Mouse (Mus musculus): ENCODE results near the gene Pradc1.

Gene Pradc1

DNA sequence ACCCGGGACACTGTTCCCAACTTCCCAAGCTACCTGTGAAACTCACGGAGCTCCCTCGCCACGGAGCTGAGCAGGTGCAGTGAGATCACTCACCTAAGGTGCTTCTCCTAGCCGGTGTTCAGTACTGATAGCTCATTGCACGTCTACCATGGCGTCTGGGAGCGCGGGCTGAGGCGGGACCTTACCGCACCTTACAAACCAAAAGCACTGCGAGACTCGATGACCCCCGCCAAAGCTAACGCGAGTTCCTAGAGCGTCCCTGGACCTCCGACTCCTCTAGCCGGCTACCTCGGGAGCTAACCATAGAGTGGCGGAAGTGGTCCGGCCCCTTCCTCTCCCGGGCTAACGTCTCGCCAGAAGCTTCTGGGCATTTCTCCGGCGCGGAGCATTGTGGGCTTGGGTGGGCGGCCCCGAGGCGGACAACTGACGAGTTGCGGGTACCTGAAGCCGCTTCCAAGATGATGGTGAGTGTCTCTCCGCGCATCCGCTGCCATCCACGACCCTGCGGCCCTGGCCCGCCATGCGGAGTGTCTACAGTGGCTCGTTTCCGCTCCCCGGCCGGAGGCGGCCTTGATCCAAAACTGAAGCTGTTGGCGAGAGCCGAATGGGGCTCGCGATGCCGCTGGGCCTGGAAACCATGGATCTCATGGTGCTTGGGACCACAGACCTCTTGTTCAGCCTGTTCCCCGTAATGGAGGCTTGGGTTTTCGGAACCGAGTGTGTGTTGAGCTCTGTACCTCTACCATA lies at the start of gene Pradc1:
Pradc1 (minus strand) TSS at position 307 of the 747 bp plus-strand sequence.
- DNase-seq (ENCODE audit: low read depth, low spot score) = peak; percentile 94

DNA sequence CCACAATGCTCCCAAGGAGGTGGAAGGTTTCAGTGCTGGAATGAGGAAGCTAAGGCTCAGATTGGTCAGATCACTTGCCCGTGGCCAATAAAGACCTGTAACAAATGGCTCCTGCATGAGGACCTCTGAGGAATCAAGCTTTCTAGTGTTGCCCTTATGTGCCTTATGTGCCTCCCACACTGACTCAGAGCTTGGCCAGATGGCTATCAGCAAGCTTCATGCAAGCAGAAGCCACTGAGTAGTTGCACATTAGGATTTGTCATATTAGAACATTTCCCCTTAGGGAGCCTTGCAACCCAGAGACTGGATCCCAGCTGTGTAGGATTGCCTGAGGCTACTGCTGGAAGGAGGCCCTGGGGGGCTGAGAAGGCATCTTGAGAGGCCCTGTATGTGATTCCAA lies 48.6 kb upstream of the Pradc1 start:
- no peak for DNase-seq (ENCODE audit: low read depth, low spot score)

DNA sequence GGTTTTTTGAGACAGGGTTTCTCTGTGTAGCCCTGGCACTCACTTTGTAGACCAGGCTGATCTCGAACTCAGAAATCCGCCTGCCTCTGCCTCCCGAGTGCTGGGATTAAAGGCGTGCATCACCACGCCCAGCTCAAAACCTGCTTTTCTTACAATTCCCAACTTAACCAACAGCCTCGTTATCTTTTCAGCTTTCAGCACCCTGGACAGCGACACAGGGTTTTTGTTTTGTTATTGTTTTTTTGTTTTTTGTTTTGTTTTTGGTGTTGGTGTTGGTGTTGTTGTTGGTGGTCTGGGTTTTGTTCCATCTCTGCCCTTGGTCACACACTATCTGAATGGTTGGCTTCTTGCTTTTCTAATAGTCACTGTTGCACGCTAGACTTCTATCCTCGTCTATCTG lies 46.4 kb upstream of the Pradc1 start:
- no peak for DNase-seq (ENCODE audit: low read depth, low spot score)

DNA sequence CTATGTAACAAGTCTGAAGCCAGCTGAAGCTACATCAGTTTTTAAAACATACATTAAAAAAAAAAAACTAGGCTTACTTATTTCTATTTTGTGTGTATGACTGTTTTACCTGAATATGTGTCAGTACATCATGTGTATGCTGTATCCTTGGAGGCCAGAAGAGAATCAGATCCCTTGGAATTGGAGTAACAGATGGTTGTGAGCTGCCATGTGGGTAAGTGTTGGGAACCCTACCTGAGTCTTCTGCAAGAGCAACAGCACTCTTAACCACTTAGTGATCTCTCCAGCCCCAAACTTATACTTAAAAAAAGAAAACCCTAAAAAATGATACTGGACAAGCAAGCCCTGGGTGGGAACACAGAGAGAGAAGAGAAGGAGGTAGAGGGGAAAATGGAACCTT lies 45.2 kb upstream of the Pradc1 start:
- no peak for DNase-seq (ENCODE audit: low read depth, low spot score)

DNA sequence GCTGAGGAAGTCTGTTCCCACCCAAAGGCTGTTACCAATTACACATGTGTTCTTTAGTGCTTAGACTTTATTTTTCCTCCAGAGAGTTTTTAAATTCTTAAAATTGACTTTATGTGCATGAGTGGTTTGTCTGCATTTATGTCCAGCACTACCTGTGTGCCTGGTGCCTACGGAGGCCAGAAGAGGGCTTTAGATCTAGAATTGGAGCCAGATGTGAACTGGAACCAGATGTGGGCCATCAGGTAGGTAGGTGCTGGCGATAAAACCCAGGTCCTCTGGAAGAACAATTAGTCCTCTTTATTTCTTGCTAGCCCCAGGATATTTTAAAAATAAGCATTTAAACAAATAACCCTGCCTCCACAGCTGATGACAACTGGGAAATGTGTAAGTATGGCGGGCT lies 39.8 kb upstream of the Pradc1 start:
- no peak for DNase-seq (ENCODE audit: low read depth, low spot score)

DNA sequence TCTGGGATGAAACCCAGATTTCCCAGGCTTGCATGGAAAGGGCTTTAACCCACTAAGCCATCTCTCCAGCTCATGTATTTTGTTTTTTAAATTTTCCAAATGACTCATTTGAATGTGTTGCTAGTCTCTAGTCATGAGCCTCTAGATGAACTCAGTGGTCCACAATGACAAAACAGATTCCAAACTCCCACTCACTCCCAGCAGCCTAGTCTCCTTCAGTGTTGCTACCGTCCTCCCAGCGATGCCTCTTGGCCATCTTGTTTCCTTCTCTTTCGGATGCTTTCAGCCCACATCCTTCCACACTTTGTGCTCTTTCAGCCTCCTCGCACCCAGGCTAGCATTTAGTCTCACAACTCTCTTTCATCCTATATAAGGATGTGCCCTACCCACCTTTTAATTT lies 38.5 kb upstream of the Pradc1 start:
- no peak for DNase-seq (ENCODE audit: low read depth, low spot score)

DNA sequence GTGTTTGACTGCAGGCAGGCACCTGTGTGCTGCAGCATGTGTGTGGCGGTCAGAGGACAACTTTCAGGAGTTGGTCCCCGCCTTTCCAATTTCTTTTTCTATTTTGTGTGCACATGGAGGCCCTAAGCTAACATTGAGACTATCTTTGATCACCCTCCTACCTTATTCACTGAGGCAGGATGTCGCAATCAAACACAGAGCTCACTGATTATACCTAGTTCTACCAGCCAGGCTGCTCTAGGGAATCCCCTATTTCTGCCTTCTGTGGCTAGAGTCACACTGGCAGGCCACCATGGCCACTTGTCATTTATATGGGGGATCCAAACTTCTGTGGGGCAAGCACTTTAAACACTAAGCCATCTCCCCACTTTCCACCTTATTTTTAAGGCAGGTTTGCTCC lies 37.9 kb upstream of the Pradc1 start:
- no peak for DNase-seq (ENCODE audit: low read depth, low spot score)

DNA sequence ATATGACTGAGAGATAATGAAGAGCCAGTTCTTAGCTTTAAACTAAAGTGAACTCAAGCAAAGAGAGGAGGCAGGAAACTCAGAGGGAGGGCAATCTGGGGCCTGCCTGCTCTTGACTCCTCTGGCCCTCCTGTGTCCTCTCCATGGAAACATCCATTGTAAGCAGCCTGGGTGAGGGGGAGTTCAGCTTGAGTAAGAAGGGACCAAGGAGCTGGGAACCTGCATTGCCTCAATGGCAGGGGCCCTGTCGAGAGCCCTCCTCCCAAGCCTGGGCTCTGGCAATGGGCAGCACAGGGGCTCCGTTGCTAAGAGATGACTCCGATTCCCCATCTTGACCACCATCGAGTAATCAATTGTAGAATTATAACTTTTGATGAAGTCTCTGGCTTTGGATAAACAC lies 36.7 kb upstream of the Pradc1 start:
- DNase-seq (ENCODE audit: low read depth, low spot score) = no peak

DNA sequence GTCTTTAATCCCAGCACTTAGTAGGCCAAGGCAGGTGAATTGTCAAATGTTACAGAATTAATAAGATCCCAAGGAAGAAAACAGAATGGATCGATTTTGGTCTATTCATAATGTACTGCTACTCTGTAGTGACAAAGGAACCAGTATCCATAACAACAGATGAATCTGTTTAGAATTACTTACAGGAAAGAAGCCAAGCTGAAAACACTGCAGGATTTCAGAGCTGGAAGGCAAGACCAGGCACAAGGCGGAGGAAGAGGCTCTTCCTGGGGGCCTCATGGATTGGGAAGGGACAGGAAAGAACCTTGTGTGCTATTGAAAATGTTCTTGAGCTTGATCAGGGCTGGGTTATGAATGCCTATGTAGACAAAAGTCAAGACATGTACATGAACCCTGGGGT lies 34.0 kb upstream of the Pradc1 start:
- no peak for DNase-seq (ENCODE audit: low read depth, low spot score)

DNA sequence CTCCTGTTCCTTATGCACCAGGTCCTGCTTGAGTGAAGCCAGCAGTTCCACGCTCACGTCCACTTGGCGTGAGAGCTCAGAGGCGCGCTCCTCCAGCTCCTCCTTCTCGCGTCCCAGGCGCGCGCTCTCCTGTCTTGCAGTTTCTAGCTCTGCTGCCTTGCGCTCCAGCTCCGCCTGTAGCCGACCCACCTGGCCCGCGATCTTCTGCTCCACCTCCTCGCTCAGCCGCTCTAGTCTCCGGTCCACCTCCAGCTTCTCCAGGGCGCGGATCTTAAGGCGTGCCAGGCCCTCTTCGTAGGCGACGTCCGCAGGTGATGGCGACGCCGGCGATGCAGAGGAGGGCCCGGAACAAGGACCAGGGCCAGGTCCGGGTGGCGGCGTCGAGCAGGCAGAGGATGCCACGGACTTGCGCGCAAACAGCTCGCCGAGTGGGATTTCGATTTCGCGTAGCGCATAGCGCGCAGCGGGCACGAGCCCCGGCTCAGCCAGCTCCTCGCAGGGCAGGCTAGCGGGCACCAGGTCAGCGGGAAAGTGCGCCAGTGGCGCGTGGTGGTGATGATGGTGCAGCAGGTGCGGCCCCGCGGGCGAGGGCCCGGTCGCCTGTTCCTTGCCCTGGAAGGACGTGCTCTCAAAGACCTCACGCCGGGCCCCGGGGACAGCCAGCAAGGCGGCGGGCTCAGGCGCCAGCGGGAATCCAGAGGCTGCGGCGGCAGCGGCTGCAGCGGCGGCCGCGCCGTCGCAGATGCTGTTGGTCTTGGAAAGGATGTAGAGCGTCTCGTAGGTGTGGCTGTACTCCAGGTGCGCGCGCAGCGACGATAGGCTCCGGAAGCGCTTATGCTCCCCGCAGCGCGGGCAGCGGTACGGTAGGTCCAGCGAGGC lies 32.3 kb upstream of the Pradc1 start:
- no peak for DNase-seq (ENCODE audit: low read depth, low spot score)

DNA sequence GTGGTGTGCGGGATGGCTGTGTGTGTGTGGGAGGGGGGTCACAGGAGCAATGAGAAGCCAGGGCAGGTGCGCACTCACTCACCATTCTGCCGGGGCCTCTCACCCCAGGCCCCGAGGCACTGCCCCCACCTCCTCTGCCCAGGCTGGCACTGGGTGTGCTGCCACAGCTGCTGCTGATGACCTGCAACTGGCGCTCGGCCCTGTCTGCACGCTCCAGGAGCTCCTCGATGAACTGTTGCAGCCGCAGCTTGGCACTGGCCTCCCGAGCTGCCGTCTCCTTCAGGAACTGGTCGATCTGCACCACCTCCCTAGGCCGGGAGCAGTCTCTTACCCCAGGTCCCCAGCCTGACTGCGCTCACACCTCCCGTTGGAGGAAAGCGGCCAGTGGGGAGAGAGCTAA lies 28.9 kb upstream of the Pradc1 start:
- no peak for DNase-seq (ENCODE audit: low read depth, low spot score)

DNA sequence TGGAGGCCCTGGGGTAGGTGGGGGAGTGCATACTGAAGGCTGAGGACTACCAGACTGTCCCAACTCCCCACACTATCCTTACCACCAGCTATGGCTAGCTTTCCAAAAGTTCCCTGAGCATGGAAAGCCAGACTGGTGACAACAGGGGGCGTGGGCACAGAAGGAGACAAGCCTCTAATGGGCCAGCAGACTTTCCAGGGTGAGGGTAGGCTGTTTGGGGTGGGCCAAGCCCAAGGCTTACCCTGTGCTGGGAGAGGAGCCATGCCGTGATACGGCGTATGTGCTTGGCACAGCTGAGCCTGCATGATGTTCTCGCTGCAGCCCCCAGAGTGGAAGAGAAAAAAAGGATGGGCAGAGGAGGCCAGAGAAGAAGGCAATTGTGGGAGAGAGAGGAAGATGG lies 28.2 kb upstream of the Pradc1 start:
- no peak for DNase-seq (ENCODE audit: low read depth, low spot score)

DNA sequence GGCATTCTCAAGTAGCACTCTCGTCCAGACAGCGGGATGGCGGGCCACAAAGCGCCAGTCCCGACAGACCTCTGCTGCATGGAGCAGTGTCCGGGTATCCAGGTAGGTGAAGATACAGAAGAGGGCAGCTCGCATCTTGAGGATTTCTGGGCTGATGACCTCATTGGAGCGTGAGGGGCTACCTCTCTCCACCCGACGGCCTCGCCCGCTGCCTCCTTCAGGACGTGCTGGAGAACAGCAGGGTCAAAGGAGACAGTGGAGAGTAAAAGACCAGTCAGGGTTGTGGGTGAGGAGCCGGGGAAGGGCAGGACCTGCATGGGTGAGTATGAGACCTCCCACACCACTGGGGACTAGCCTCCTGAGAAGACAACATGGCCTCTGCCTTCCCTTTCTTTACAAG lies 26.6 kb upstream of the Pradc1 start:
- no peak for DNase-seq (ENCODE audit: low read depth, low spot score)

DNA sequence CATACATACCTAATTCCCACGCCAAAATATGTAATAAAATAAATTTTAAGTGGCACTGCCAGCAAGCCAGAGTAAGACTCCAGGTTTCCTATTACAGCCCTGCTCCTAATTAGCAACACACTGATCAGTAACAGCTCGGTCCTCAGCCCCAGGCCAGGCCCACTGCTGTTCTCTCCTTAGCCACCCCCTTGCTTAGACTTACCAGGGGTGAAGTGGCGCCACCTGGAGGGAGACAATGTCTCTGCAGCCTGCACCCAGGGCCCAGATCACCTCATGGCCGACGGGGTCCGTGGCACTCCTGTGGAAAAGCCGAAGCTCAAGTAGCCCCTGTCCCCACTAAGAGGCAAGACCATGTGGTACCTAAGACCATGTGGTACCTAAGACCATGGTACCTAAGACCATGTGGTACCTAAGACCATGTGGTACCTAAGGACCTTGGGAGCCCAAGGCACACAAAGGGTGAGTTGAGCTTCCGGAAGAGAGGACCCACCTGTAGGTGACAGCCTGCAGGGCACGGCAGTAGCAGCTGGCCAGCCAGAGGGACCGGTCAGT lies 25.7 kb upstream of the Pradc1 start:
- DNase-seq (ENCODE audit: low read depth, low spot score) = no peak

DNA sequence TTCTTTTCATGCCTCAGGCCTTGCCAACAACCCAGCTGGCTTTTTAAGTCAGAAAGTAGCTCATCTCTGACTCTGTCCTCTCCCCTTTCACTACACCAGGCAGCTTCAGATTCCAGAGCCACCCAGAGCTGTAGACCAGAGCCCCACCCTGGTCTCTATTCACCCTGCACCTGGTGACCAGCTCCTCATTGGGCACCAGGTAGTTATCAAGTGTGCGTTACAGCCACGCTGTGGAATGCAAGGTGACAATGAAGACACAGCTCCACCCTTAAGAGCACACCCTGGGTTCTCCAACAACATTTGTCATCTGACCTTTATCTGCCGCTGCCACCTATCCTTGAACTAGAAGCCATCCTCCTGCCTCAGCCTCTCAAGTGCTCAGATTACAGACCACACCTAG lies 23.8 kb upstream of the Pradc1 start:
- DNase-seq (ENCODE audit: low read depth, low spot score) = no peak

DNA sequence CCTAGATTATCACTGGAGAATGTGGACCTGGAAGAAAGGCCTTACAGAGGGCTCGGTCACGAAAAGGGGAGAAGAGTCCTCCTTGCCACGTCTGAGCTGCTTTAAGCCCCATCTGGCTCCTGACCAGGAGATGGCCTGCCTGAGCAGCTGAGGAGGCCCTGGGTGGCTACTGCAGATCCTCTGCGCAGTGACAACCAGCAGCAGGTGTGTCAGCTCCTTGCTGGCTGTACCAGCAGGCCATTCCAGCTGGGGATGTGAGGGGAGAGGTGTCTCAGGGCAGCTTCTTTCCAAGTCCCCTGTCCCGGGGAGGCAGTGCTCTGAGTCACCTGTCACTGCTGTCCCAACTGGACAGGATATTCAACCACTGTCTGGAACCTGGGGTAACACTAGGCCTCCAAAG lies 20.8 kb upstream of the Pradc1 start:
- DNase-seq (ENCODE audit: low read depth, low spot score) = no peak

DNA sequence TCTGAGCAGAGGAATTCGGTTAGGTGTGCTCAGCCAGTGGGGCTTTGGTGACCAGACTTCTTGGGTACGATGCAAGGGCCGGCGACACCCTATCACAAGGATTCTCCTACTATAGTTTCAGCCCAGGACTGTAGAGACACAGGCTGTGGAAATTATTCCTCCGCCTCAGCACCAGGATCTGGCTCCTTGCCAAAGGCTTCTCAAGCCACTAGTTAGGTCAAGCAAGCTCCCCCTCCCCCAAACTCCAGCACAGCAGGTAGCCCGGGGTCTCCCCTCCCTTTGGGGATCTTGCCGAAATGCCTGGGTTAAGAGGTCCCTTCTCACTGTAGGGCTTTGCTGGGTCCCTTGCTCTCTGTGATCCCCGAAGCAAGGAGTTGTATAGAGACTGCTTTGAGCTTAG lies 20.2 kb upstream of the Pradc1 start:
- no peak for DNase-seq (ENCODE audit: low read depth, low spot score)

DNA sequence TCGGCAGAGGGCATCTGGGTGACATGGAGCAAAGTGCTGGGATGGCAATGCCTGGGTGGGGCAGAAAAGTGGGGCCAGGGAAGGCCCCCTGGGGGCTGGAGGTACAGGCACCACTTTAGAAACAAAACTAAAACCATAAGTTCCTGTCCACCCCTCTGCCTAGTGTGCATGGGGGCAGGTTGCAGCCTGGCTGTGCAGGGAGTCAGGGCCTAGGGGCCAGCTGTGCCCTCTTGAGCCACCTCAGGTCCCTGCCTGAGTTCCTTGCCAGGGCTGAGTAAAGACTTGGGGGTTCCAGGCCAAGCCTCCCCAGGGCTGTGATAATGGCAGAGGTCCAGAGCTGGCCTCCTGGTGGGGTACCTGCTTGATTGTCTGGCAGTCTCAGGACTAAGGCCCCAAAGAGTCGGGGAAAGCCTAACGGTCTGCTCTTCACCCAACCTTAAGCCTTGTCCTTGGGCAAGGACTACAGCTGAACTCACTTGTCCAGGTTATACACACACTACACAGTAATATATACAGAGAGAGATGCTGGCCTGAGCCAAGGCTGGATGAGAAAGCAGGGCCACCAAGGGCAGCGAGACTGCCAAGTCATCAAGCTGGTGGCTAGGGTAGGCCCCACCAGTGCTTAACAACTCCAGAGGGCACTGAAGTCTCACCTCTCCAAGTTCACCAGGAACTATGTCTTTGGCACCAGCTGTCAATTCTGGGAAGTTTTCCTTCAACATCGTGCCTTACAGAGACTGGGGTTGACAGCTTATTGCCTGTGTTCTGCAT lies 18.1 kb upstream of the Pradc1 start:
- no peak for DNase-seq (ENCODE audit: low read depth, low spot score)

DNA sequence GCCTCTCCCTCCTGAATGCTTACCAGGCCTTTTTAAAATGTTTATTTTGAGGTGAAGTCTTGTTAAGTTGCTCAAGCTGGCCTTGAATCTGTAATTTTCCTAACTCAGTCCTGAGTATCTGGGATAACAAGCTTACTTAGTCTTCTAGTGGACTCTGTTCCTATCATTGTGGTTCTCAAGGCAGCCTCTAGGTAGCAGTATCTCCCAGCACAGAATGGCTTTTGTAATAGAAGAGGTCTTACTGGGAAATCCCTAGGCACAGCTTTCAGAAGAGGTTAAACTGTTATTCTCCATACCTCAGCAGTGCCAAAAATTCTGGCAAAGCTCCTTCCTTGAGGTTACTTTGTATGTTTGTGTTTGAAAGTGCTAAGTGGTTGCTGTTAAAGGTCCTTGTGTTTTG lies 13.6 kb upstream of the Pradc1 start:
- DNase-seq (ENCODE audit: low read depth, low spot score) = no peak

DNA sequence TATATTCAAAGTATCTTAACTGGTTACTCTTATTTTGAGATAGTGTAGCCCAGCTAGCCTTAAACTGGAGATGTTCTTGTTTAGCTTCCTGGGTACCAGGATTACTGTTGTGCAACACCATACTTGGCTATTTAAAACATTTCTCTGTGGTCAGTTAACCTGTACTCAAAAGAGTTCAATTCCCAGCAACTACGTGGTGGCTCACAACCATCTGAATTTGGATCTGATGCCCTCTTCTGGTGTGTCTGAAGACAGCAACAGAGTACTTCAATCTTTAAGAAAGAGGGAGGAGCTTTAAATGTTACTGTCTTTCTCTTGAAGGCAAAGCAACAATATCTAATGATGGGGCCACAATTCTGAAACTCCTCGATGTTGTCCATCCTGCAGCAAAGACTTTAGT lies 7.9 kb upstream of the Pradc1 start:
- no peak for DNase-seq (ENCODE audit: low read depth, low spot score)

DNA sequence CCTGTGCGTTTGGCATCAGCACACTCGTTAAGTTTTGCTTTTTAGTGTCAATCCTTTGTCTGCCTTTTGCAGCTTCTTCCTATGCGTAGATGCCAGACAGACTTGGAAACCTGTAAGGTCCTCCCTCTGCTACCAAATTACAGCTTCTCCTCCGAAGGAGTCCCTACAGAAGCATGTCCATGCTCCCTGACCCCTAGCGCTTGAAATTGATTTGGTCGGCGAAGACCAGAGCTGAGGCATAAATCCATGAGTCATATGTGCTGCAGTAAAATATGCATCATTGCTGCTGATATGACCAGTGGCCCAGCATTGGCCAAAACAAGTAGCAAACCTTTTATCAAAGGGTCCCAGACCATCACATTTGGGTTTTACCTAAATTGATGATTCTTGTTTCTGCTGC lies 1.0 kb upstream of the Pradc1 start:
- DNase-seq (ENCODE audit: low read depth, low spot score) = no peak

DNA sequence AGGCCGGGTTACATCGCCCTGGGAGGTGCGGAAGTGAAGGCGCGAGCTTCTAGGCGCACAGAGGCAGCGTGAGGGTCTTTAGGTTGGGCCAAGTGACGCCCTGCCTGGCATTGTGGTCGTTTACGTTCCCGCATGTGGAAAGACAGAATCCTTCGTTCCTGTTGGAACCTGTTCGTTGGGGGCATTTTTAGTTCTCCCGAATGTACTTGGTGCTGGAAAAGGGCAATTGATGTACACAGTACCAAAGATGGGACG lies 568 bp upstream of the Pradc1 start:
- peak; percentile 30 for DNase-seq (ENCODE audit: low read depth, low spot score)

Data from embryo, embryonic 11.5 days (tissue).